Mouse (Mus musculus) intestine, embryonic 16.5 days (tissue): ENCODE data around the gene Gm17087. TPM values are rescaled to one million over a fixed set of nuclear protein-coding genes. Genes with fewer than 3 reads are reported as not detected.

Experiments used
- ATAC-seq: fragments of 200-750 bp; cut with Nextera tagmentation; 2 replicates; pipeline ENCODE4 v1.8.0; 2017; ENCODE audit warnings: moderate TSS enrichment, moderate library complexity
- H3K27ac ChIP-seq: fragments of 300-500 bp; sonication (generic); 2 replicates; pipeline ENCODE4 v1.5.1; 2014; ENCODE audit warnings: mild to moderate bottlenecking, low read length
- H3K27me3 ChIP-seq: fragments of 300-500 bp; sonication (generic); replicated peaks from 2 replicates; pipeline ENCODE4 v1.6.1; 2014; ENCODE audit warnings: low read length, control low read depth, mixed read lengths; ENCODE audit not compliant: control insufficient read depth, insufficient read depth
- H3K36me3 ChIP-seq: fragments of 300-500 bp; sonication (generic); 2 replicates; pipeline ENCODE4 v1.6.1; 2014; ENCODE audit warnings: low read length, control low read depth; ENCODE audit not compliant: control insufficient read depth, insufficient read depth
- H3K4me1 ChIP-seq: fragments of 300-500 bp; sonication (generic); 2 replicates; pipeline ENCODE4 v1.6.1; 2014; ENCODE audit warnings: low read length, control low read depth, mixed read lengths; ENCODE audit not compliant: control insufficient read depth, insufficient read depth
- H3K4me2 ChIP-seq: fragments of 300-500 bp; sonication (generic); 2 replicates; pipeline ENCODE4 v1.6.1; 2014; ENCODE audit warnings: low read depth, low read length, control low read depth
- H3K4me3 ChIP-seq: fragments of 300-500 bp; sonication (generic); 2 replicates; pipeline ENCODE4 v1.5.1; 2014; ENCODE audit warnings: mild to moderate bottlenecking, low read length
- H3K9ac ChIP-seq: fragments of 300-500 bp; sonication (generic); 2 replicates; pipeline ENCODE4 v1.6.1; 2014; ENCODE audit warnings: low read depth, low read length
- H3K9me3 ChIP-seq: fragments of 300-500 bp; sonication (generic); 2 replicates; pipeline ENCODE4 v1.6.1; 2016; ENCODE audit warnings: low read length, control low read depth; ENCODE audit not compliant: control insufficient read depth
- WGBS: fragments of 180-500 bp; shearing (Covaris S2); extraction: QIAGEN DNeasy Blood & Tissue Kit; methylation state at CpG from one replicate; pipeline ENCODE4 v1.1.7; 2014; 5-methylcytosine and 5-hydroxymethylcytosine counted together
- polyA plus RNA-seq: library from polyadenylated mRNA; unstranded; fragments of >200 nt; fragmentation: Nextera tagmentation; extraction: Ambion mirVana; gene quantifications from 2 replicates; pipeline ENCODE4 v1.2.1, GENCODE M21; 2015

The Gm17087 gene
- polyA plus RNA-seq, 1 experiment from 2014 or later = not detected

GRCm38 (mm10) chr17:8580360-8580759 lies 13.6 kb upstream of the Gm17087 start:
- no peak overlapping the region for H3K4me3 ChIP-seq
- 73% methylated on average over 3 of the region's 3 CpGs for WGBS
- no peaks in the 10 kb centered on the region for H3K9me3 ChIP-seq
- no peak overlapping the region for H3K27ac ChIP-seq
- H3K36me3 ChIP-seq = no peaks in the 10 kb centered on the region
- no peaks in the 10 kb centered on the region for H3K4me1 ChIP-seq
- no peak overlapping the region for H3K4me2 ChIP-seq
- H3K27me3 ChIP-seq = no peaks in the 10 kb centered on the region
- H3K9ac ChIP-seq = no peak overlapping the region
- ATAC-seq = no peak

DNA sequence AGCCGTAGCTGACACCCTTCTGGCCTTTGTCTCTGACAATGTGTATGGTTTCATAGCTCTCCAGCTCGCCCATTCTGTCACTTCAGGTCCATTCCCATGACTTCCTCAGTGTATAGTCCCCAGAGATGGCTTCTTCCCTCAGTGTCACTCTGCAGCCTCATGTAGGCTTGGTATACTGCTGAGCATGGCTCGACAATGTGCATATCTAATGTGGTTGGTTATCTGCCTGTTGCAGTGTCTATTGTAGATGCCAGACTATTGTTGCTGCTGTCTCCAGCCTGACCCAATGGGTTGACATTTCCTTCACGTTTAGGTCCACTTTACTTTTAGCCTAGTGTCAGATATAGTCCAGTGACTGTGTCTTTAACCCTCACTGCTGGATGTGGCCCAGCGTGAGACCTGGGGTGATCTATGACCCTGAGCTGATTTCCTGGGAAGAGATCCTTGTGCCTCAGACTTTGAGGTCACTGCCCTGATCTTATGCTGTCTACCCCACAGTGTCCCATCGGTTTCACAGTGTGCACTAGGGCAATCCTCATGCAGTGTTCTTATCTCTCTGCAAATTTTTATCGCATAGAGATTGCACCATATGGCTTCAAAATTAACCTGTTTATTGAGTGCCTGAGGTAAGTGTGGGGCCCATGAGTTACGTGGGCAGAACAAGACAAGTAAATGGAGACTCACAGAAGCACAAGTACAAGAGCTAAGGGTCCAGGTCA lies 7.0 kb upstream of the Gm17087 start:
- peak; percentile 90 for ATAC-seq
- 67% methylated on average over 8 of the region's 8 CpGs for WGBS
- no peak overlapping the region for H3K9ac ChIP-seq

DNA sequence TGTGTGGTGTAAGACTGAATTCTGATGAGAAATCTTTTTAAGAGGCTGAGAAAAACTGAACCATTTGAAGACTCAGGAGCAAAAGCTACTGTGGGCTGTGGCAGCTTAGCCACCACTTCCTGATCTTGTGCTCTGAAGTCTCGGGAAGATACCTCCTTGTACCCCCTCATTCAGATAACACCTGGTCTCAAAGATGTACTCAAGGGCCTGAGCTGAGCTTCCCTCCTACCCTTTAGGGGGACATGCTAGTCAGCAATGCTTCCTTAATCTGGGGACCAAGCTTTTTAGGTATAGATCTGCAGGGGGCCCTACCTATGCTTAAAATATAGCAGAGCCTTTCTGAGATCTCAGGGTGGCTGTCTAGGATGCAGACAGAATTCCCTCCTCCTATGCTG lies 3.9 kb downstream of the Gm17087 start:
- no peak for ATAC-seq
- WGBS = 72% methylated on average over 1 of the region's 1 CpGs
- no peaks in the 10 kb centered on the region for H3K27me3 ChIP-seq

More for the DNA sequence above, 7.0 kb upstream of the Gm17087 start:
- Histone ChIP-seq H3K36me3 (no peaks in the 10 kb centered on the region), H3K27me3 (no peaks in the 10 kb centered on the region), H3K9me3 (no peaks in the 10 kb centered on the region), H3K4me2 (no peak overlapping the region), H3K4me3 (no peak overlapping the region), H3K27ac (no peak overlapping the region), H3K4me1 (no peaks in the 10 kb centered on the region)

DNA sequence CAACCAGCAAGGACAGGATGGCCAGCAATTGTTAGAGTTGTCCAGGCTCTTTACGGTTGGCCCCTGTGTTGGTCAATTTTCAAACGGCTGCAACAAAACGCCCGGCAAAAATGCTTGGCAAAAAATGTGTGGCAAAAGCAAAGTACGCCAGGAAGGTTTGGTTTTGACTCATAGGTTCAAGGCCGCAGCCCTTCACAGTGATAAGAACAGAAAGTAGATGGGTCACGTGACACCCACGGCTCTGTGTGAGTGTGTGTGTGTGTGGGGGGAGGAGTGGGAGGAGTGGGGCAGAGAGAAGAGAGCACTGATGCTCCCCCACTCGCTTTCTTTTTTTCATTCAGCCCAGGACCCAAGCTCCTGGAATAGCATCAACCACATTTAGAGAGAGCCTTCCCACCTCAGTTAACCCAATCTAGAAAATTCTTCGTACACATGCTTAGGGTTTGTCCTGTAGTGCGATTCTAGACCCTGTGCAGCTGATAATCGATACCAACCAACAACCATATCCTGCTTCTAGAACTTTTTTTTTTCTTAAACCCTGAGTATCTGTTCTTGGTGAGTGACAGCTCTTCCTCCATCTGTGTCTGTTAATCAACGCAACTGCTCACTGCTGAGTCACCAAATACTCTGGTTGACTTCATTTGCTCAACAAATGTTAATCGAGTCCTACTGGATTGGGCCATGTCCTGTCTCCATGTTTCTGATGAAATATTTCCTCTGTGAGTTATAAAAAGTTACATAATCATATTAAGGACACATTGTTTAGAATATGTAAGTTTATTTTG lies 4.5 kb downstream of the Gm17087 start:
- no peaks in the 10 kb centered on the region for H3K27me3 ChIP-seq
- H3K36me3 ChIP-seq = no peaks in the 10 kb centered on the region
- no peak overlapping the region for H3K27ac ChIP-seq
- no peak overlapping the region for H3K4me2 ChIP-seq
- no peaks in the 10 kb centered on the region for H3K4me1 ChIP-seq
- ATAC-seq = no peak
- 76% methylated on average over 14 of the region's 14 CpGs for WGBS
- no peak overlapping the region for H3K4me3 ChIP-seq
- H3K9ac ChIP-seq = no peak overlapping the region
- no peaks in the 10 kb centered on the region for H3K9me3 ChIP-seq

More for the DNA sequence above, 3.9 kb downstream of the Gm17087 start:
- Histone ChIP-seq H3K4me3 (no peak overlapping the region), H3K27ac (no peak overlapping the region), H3K36me3 (no peaks in the 10 kb centered on the region), H3K4me1 (no peaks in the 10 kb centered on the region), H3K9ac (no peak overlapping the region), H3K9me3 (no peaks in the 10 kb centered on the region), H3K4me2 (no peak overlapping the region)

- Histone ChIP-seq H3K4me3 (no peak overlapping the region), H3K9ac (no peak overlapping the region), H3K36me3 (no peaks in the 10 kb centered on the region), H3K4me1 (no peaks in the 10 kb centered on the region), H3K27me3 (no peaks in the 10 kb centered on the region), H3K9me3 (no peaks in the 10 kb centered on the region), H3K27ac (no peak overlapping the region), H3K4me2 (no peak overlapping the region)
- WGBS = 76% methylated on average over 8 of the region's 8 CpGs
- no peak for ATAC-seq
Measured at GRCm38 (mm10) chr17:8557926-8558325, 8.8 kb downstream of the Gm17087 start.

DNA sequence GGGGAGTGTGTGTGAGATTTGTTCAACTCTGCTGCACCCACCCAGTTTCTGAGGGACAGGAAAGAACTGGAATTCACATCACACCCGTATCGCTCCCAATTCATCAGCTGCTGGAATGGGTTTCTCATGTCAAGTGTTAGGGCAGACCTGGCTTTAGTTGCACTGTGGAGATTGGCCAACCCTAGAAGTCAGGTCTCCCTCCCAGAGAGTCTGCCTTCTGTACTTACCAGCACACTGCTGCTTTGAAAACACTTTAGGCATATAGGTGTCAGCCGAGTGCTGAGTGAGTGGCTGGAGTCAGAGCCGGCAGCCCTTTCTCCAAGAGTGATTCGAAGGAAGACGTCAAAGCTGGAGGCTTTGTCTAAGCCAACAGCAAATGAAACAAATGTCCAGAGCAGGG lies 10.5 kb downstream of the Gm17087 start:
- 85% methylated on average over 6 of the region's 6 CpGs for WGBS
- Histone ChIP-seq H3K27ac (no peak overlapping the region), H3K4me2 (no peak overlapping the region), H3K9me3 (no peaks in the 10 kb centered on the region), H3K9ac (no peak overlapping the region), H3K4me1 (no peaks in the 10 kb centered on the region), H3K36me3 (no peaks in the 10 kb centered on the region), H3K27me3 (no peaks in the 10 kb centered on the region), H3K4me3 (no peak overlapping the region)
- ATAC-seq = no peak

GRCm38 (mm10) chr17:8555785-8556184 lies 11.0 kb downstream of the Gm17087 start:
- ATAC-seq = no peak
- no peak overlapping the region for H3K4me3 ChIP-seq
- no peak overlapping the region for H3K27ac ChIP-seq
- no peaks in the 10 kb centered on the region for H3K4me1 ChIP-seq
- no peaks in the 10 kb centered on the region for H3K9me3 ChIP-seq
- H3K4me2 ChIP-seq = no peak overlapping the region
- H3K9ac ChIP-seq = no peak overlapping the region
- whole genome bisulfite sequencing = 71% methylated on average over 9 of the region's 9 CpGs
- H3K36me3 ChIP-seq = no peaks in the 10 kb centered on the region
- no peaks in the 10 kb centered on the region for H3K27me3 ChIP-seq

GRCm38 (mm10) chr17:8554219-8554618 lies 12.5 kb downstream of the Gm17087 start:
- no peak overlapping the region for H3K4me2 ChIP-seq
- no peak for ATAC-seq
- no peak overlapping the region for H3K4me3 ChIP-seq
- no peaks in the 10 kb centered on the region for H3K36me3 ChIP-seq
- H3K9me3 ChIP-seq = no peaks in the 10 kb centered on the region
- WGBS = 76% methylated on average over 6 of the region's 6 CpGs
- no peaks in the 10 kb centered on the region for H3K27me3 ChIP-seq
- no peak overlapping the region for H3K27ac ChIP-seq
- H3K9ac ChIP-seq = no peak overlapping the region
- H3K4me1 ChIP-seq = no peaks in the 10 kb centered on the region

- Histone ChIP-seq H3K4me1 (no peaks in the 10 kb centered on the region), H3K9me3 (no peaks in the 10 kb centered on the region), H3K27ac (no peak overlapping the region), H3K36me3 (no peaks in the 10 kb centered on the region), H3K4me3 (no peak overlapping the region), H3K27me3 (no peaks in the 10 kb centered on the region), H3K9ac (no peak overlapping the region), H3K4me2 (no peak overlapping the region)
- WGBS = 69% methylated on average over 3 of the region's 3 CpGs
- ATAC-seq = no peak
Measured at GRCm38 (mm10) chr17:8553601-8554000, 13.1 kb downstream of the Gm17087 start.
